Mouse (Mus musculus): ENCODE data around the gene Spdl1.

DNA sequence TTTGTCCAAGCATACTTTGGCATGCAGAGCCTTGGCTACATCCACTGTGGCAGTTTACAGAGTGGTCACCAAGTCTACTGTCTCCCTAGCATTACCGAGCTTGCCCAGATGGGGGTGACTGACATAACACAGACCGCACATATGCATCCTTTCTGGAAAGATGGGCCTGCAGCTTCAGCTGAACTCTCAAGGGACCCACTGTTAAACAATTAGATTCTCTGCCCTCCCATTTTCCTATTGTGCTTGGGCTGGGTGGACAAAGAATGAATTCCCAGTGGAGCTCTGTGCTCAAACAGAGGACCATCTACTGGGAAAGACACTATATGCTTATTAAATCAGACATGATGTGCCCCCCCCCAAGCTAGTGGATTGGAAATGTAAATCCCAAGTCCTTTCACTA, 58.8 kb downstream of the Spdl1 start:
- TF ChIP-seq CTCF (IDR thresholded peaks at IDR 0.05; ENCODE audit: low read depth) (no peak), EP300 (optimal IDR thresholded peaks at IDR 0.05) (no peak)
